Mouse (Mus musculus) mature B cell (primary cell): ENCODE measurements around the gene Sppl2b.
"Not testable (repeated sequence)": the region's sequence is repeated elsewhere in the genome, so short reads cannot be mapped to it uniquely, and the experiment has no call there.

Source experiments
- in situ Hi-C: fragments of 300-500 bp; cut with MboI; formaldehyde crosslinking; loops from 2 replicates; pipeline ENCODE4 v1.14.3; 2019

The Sppl2b gene

DNA sequence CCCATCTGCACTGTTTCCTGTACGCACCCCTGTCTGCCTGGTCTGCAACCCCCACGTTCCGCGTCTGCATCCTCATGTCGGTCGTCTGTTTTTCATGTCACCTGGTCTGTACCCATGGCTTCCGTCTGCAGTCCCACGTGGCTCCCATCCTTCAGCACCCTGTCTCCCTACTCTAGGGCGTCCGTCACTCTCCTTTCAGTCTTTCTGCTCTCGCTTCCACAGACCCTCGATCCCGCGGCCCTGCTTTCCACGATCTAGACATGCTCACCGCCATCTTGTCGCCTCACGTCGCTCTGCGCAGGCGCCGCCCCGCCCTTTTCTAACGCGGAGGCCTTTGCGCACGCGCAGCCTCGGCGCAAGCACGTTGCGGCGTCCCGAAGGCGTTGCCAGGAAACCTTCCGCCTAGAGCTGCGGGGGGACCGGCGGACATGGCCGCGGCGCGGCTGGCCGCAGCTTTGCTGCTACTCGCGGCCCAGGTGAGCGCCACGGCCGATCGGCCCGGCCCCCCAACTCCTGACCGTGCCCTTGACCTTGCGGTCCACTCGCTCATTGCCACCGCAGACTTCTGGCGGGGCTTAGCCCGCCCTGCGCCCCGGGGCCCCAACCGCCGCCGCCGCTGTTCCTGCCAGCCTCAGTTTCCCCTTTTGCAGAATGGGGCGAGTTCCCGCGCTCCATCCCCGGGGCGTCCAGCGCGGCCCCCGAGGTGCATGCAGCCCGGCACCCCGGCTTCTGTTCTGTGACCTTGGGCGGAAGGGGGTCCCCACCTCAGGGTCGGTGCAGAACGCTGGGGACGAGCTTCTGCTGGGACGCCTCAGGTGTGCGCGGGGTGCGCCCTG, at the start of gene Sppl2b, which contains the start of gene Lsm7:
Gene Sppl2b (plus strand): TSS at position 363 of the 836 bp plus-strand sequence.
Gene Lsm7 (minus strand): TSS at position 297 of the 836 bp plus-strand sequence.
- in situ Hi-C loops = no loop called here

GRCm38 (mm10) chr10:80805322-80805721, 49.8 kb upstream of the Sppl2b start:
- in situ Hi-C loops = no loop called here

- in situ Hi-C loops = no loop called here
Observed at GRCm38 (mm10) chr10:80805925-80806324, 49.1 kb upstream of the Sppl2b start.

GRCm38 (mm10) chr10:80806341-80807056, 48.6 kb upstream of the Sppl2b start:
- in situ Hi-C loops = no loop called here

- in situ Hi-C loops = no loop called here
Observed at GRCm38 (mm10) chr10:80807057-80807627, 47.9 kb upstream of the Sppl2b start.

DNA sequence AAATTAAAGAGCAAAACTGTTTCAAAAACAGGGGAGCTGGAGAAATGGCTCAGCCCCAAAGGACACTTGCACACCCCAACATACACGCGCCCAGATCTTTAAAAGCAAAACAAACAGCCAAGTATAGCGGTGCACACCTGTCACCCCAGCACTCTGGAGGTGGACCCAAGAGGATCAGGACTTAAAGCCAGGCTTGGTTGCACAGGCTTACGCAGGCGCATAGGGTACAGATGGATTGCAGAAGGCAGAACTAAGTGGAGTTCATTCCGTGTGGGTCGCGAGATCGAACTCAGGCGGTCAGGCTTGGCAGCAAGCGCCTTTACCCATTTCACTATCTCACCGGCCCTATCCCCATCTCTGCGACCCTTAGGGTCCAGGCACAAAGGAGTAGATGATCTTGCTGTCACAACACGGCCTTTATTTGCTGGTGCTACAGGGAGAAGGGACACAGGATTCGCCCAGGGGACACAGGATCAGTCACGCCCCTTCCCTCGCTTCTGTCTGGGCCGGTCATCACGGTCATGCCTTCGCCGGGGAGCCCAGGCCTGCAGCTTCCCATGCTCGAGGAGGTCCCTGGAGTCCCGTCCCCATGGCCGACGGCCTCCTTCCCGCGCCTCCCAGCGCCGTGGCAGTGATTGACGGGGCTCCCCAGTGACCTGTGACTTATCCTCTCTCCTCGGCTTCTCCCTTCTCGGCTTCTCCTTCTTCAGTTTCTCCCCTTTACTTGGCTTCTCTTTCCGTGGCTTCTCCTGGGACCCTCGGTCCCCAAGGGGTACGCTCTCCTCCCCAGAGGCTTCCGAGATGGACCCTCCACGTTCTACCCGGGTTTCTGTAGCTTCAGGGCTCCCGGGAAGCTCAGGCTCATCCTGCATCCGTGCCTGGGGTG, 46.7 kb upstream of the Sppl2b start:
- in situ Hi-C loops = no loop called here

- in situ Hi-C loops = no loop called here
Observed at GRCm38 (mm10) chr10:80808985-80809632, 46.0 kb upstream of the Sppl2b start.

DNA sequence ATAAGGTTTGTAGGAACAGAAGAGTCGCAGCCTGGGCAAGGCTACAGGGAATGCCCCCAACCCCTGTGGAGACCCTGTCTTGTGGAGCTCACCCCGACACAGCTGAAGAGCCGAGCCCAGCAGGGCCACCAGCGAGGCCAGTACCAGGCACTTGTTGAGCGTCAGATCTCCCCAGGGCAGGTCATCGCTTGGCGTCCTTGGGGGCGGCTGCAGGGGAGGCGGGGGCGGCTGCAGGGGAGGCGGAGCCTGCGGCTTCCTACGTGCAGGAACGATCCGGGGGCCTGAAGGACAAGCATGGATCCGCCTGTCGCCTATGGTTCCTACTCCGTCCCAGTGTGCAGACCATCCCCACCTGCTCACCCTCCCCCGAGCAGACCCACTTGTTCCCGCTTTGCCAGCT, 45.0 kb upstream of the Sppl2b start:
- in situ Hi-C loops = no loop called here

DNA sequence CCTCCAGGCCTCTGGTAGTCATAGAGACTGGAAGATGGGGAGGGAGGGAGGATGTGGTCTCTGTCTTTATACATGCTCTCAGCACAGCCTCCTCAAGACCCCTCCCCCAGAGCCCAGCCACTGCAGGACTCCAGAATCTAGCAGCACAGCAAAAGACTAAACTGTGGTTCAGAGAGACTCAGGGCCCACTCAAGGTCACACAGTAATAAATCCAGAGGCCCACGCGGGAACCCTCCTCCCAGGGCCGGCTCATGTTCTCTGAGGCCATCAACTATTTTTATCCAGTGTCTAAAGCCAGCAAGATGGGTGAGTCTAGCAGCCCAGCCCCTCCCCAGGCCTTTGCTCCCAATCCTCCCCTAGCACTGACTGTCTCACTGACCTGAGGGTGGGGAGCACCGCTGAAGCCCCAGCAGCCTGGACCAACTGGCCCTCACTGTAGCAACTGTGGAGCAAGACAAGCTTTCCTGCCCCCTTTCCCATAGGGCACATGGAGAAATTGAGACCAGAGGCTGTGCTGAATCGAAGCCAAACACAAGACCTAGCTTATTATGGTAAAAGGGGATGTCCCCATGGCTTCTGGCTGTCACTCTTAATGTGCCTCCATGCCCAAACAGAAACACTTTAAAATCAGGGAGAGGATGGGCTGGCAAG, 42.6 kb upstream of the Sppl2b start:
- in situ Hi-C loops = no loop called here

- in situ Hi-C loops = no loop called here
Observed at GRCm38 (mm10) chr10:80813366-80813765, 41.7 kb upstream of the Sppl2b start, which contains the start of gene Jsrp1. Jsrp1 (minus strand) TSS chr10:80813498.

- in situ Hi-C loops = no loop called here
Observed at GRCm38 (mm10) chr10:80814800-80815199, 40.3 kb upstream of the Sppl2b start.

GRCm38 (mm10) chr10:80816303-80816702, 38.8 kb upstream of the Sppl2b start:
- in situ Hi-C loops = not testable (repeated sequence)

DNA sequence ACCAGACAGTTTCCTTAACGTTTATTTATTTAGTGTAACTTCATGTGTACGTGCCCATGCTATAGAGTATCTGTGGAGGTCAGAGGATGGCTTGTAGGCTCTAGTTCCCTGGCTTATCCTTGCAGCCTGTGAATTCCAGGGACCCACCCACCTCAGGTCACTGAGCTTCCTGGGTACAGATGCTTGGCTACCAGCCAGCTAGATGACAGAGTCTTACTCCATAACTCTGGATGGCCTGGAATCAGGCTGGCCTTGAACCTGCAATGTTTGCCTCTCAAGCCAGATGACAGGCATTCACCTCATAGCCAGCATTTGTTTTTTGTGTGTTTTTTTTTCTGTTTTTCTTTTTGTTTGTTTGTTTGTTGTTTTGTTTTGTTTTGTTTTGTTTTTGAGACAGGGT, 37.9 kb upstream of the Sppl2b start:
- in situ Hi-C loops = no loop called here

GRCm38 (mm10) chr10:80817955-80818354, 37.1 kb upstream of the Sppl2b start:
- in situ Hi-C loops = not testable (repeated sequence)

- in situ Hi-C loops = no loop called here
Observed at GRCm38 (mm10) chr10:80818599-80819281, 36.3 kb upstream of the Sppl2b start.

GRCm38 (mm10) chr10:80819406-80819805, 35.7 kb upstream of the Sppl2b start:
- in situ Hi-C loops = no loop called here

- in situ Hi-C loops = loop anchor here (5.0 kb wide), 1 partner anchor 55 kb away; no protein-coding TSS in a partner anchor
Observed at GRCm38 (mm10) chr10:80821991-80822390, 33.1 kb upstream of the Sppl2b start.

- in situ Hi-C loops = loop anchor here (5.0 kb wide), 1 partner anchor 55 kb away; no protein-coding TSS in a partner anchor
Observed at GRCm38 (mm10) chr10:80822528-80822927, 32.5 kb upstream of the Sppl2b start.

- in situ Hi-C loops = loop anchor here (5.0 kb wide), 1 partner anchor 54 kb away; no protein-coding TSS in a partner anchor
Observed at GRCm38 (mm10) chr10:80823316-80823715, 31.8 kb upstream of the Sppl2b start.
